Mouse (Mus musculus) leukemia stem cell, adult 10-12 weeks (primary cell): Measurements from ENCODE around the gene Olfr317. TPM values are rescaled to one million over a fixed set of nuclear protein-coding genes. Genes with fewer than 3 reads are reported as not detected.

ENCODE experiments used
- polyA plus RNA-seq: library from polyadenylated mRNA; stranded (reverse); fragments of >175 nt; gene quantifications from 2 replicates; pipeline ENCODE4 v1.2.3, GENCODE M21; 2012; ENCODE audit warnings: low replicate concordance

Gene Olfr317
- not detected in 2 replicates for polyA plus RNA-seq

DNA sequence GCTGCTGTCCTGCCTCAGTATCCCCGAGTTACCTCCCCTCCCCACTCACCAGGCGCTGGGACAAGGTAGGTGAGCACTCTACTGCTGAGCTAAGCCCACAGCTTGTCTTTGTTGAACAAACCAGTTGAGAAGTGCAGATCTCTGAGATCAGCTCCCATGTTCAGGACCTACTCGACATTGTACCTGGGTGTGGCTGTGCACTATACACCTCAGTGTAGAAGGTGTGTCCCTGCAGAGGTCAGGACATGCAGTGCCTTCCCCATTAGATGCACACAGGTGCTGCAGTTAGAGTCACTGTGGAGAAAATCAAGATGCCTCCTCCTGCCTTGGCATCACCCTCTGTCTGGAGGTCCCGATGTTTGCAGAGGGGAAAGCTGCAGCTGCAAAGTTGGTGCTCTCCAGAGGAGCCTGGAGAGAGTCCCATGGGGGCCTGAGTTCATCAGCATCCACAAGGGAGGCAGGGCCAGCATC is at the start of gene Olfr317:
Olfr317 (minus strand) TSS at position 421 of the 471 bp plus-strand sequence.

DNA sequence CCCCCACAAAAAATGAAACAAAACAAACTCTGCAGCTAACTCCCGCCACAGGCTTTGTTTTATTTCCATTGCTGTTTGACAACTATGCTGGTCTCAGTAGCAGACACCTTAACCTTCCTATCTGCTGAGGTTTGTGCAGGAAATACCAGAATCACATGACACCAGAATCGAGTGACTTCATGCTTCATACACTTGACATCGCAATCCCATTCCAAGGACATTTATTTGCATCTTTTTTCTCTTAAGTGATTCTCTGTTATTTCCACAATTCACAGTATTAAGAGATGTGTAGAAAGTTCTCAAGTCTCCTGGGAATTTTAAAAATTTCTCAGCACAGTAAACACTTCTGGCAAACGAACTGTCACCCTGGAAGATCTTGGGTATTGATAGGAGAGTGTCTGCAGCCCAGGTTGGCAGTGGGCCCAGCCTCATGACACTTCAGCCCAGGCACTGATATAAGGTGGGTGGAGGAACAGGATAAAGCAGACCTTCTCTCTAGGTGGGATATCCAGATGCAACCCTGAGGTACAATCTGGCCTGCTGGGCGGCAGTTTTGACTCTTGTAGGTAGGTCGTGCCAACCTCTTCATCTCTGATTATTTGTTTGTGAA is 43.6 kb upstream of the Olfr317 start, which contains the start of gene Olfr314:
Olfr314 (plus strand) TSS at position 473 of the 610 bp plus-strand sequence.

DNA sequence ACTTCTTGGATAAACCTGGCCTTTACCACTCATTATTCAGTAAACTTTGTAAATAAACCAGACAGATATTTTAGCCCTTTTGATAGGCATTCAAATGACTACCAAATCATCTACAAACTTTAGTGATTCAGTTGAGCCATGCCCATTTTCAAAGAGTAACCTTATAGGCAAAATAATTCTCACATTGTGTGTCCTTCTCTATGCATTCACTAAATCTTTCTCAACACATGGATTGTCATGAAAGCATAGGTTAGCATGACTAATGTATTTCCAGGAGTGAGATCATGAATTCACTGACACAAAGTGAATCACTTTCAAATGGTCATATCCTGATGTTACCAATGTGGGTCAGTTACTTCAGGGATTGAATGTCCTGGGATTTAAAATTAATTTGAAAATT is 33.9 kb upstream of the Olfr317 start, which contains the start of gene Olfr315:
Olfr315 (plus strand) TSS at position 301 of the 400 bp plus-strand sequence.

DNA sequence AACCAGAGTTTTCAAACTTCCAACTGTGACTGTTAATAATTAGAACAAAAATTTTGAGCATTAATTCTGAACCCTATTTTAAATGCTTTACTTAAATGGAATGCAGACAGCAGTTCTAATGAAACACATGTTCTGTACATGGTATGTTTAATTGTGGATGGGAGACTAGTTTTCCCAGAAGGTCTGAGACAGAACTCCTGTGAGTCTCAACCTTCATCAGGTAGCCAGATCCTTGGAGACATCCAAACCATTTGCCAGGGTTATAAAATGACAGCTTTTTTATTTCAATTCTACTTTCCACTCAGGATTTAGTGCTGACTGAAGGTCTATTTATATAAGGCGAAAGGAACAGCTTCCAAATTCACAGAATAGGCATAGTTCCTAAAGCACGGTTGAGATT is 13.4 kb upstream of the Olfr317 start, which contains the start of gene Olfr316:
Olfr316 (plus strand) TSS at position 301 of the 400 bp plus-strand sequence.

DNA sequence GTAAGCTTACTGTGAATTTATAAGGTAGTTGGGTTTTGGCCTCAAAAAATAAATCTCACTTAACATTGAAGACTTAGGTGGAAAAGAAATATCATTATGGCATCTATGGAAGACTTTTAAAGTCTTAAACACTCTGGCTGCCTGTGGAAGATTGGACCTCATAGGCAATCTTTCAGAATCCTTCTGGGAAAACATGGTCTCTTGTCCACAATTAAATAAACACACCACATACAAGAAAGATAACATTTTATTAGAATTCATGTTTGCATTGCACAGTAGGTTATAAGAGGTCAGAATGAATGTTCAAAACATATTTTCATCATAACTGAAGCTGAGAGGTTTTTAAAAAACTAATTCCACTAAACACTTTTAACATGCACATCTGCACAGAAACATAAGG is 15.1 kb downstream of the Olfr317 start, which contains the start of gene Olfr318:
Olfr318 (minus strand) TSS at position 101 of the 400 bp plus-strand sequence.

DNA sequence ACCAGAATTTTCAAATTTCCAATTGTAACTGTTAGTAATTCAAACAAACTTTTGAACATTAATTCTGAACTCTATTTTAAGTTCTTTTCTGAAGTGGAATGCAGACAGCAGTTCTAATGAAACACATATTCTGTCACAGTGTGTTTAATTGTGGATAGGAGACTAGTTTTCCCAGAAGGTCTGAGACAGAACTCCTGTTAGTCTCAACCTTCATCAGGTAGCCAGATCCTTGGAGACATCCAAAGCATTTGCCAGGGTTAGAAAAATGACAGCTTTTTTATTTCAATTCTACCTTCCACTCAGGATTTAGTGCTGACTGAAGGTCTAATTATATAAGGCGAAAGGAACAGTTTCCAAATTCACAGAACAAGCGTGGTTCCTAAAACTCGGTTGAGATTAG is 40.1 kb downstream of the Olfr317 start, which contains the start of gene Olfr319:
Olfr319 (plus strand) TSS at position 301 of the 400 bp plus-strand sequence.

Other genes starting within 250 kb of the Olfr317 start
- not detected in 2 replicates for gene Olfr332, start 246.7 kb downstream of the Olfr317 start, polyA plus RNA-seq
- gene Olfr331, start 236.6 kb downstream of the Olfr317 start, polyA plus RNA-seq: not detected in 2 replicates
- not detected in 2 replicates for gene Olfr330, start 204.4 kb downstream of the Olfr317 start, polyA plus RNA-seq
- gene Olfr329-ps, start 192.8 kb downstream of the Olfr317 start, polyA plus RNA-seq: not detected in 2 replicates
- gene Olfr328, start 183.6 kb downstream of the Olfr317 start, polyA plus RNA-seq: not detected in 2 replicates
- not detected in 2 replicates for gene Olfr224, start 168.7 kb downstream of the Olfr317 start, polyA plus RNA-seq
- gene Olfr325, start 161.5 kb downstream of the Olfr317 start, polyA plus RNA-seq: not detected in 2 replicates
- not detected in 2 replicates for gene Olfr324, start 144.1 kb downstream of the Olfr317 start, polyA plus RNA-seq
- gene 2210407C18Rik, start 123.1 kb downstream of the Olfr317 start, polyA plus RNA-seq: not detected in 2 replicates
- gene Olfr323, start 108.7 kb downstream of the Olfr317 start, polyA plus RNA-seq: not detected in 2 replicates
- 6.6 and 10.6 TPM in 2 replicates for gene Trim58, start 98.7 kb downstream of the Olfr317 start, polyA plus RNA-seq
- gene Olfr322, start 80.4 kb downstream of the Olfr317 start, polyA plus RNA-seq: not detected in 2 replicates
- gene Olfr320, start 58.1 kb downstream of the Olfr317 start, polyA plus RNA-seq: not detected in 2 replicates
- not detected in 2 replicates for gene Olfr319, start 40.0 kb downstream of the Olfr317 start, polyA plus RNA-seq
- not detected in 2 replicates for gene Olfr318, start 15.2 kb downstream of the Olfr317 start, polyA plus RNA-seq
- not detected in 2 replicates for gene Olfr316, start 13.5 kb upstream of the Olfr317 start, polyA plus RNA-seq
- gene Olfr315, start 34.0 kb upstream of the Olfr317 start, polyA plus RNA-seq: not detected in 2 replicates
- gene Olfr314, start 43.7 kb upstream of the Olfr317 start, polyA plus RNA-seq: not detected in 2 replicates
- gene Fam183b, start 62.7 kb upstream of the Olfr317 start, polyA plus RNA-seq: not detected in 2 replicates
- gene Olfr313, start 75.8 kb upstream of the Olfr317 start, polyA plus RNA-seq: not detected in 2 replicates
- gene Olfr312, start 90.0 kb upstream of the Olfr317 start, polyA plus RNA-seq: not detected in 2 replicates
- gene Olfr311, start 100.0 kb upstream of the Olfr317 start, polyA plus RNA-seq: not detected in 2 replicates
- 0.10 and 0.71 TPM in 2 replicates for gene Gm12258, start 107.9 kb upstream of the Olfr317 start, polyA plus RNA-seq
- gene 2810021J22Rik, start 128.0 kb upstream of the Olfr317 start, polyA plus RNA-seq: 0.43 TPM in 1 of 2 replicates, not detected in the other
- gene Zfp39, start 165.0 kb upstream of the Olfr317 start, polyA plus RNA-seq: 0.25 and 0.43 TPM in 2 replicates
- gene Btnl10, start 178.7 kb upstream of the Olfr317 start, polyA plus RNA-seq: 52.1 and 76.9 TPM in 2 replicates
- 629 and 745 TPM in 2 replicates for gene Rnf187, start 199.7 kb upstream of the Olfr317 start, polyA plus RNA-seq
- gene Hist3h2ba, start 209.7 kb upstream of the Olfr317 start, polyA plus RNA-seq: 8.1 and 47.9 TPM in 2 replicates
- 8.3 and 12.0 TPM in 2 replicates for gene Hist3h2a, start 215.5 kb upstream of the Olfr317 start, polyA plus RNA-seq
- gene Trim17, start 215.5 kb upstream of the Olfr317 start, polyA plus RNA-seq: 0.18 TPM in 1 of 2 replicates, not detected in the other
- 53.8 and 55.6 TPM in 2 replicates for gene Trim11, start 238.9 kb upstream of the Olfr317 start, polyA plus RNA-seq